Mouse (Mus musculus) C2C12 (cell line): ENCODE measurements around the gene Aurkb. TPM values are rescaled to one million over a fixed set of nuclear protein-coding genes. Genes with fewer than 3 reads are reported as not detected.

Experiments
- H3K27me3 ChIP-seq: one replicate; pipeline ENCODE4 v1.6.1; 2011; ENCODE audit not compliant: control insufficient read depth, insufficient read depth, insufficient read length
- H3K36me3 ChIP-seq: one replicate; pipeline ENCODE4 v1.6.1; 2011; ENCODE audit not compliant: control insufficient read depth, insufficient read depth
- H3K4me3 ChIP-seq: one replicate; pipeline ENCODE4 v1.5.1; 2011; ENCODE audit warnings: mild to moderate bottlenecking, control low read depth; ENCODE audit not compliant: poor library complexity, insufficient read depth, severe bottlenecking
- H3K79me2 ChIP-seq: one replicate; pipeline ENCODE4 v1.6.1; 2011; ENCODE audit not compliant: control insufficient read depth, insufficient read depth
- H3K79me3 ChIP-seq: one replicate; pipeline ENCODE4 v1.6.1; 2011; ENCODE audit warnings: low read depth, control low read depth
- H3ac ChIP-seq: one replicate; pipeline ENCODE3; 2011; ENCODE audit warnings: low read depth; ENCODE audit not compliant: control insufficient read depth, insufficient read length
- CEBPB ChIP-seq: IDR thresholded peaks from one replicate; pipeline ENCODE4 v1.6.1; 2011; ENCODE audit warnings: low read depth, mild to moderate bottlenecking, control low read depth, moderate library complexity
- CTCF ChIP-seq: IDR thresholded peaks from one replicate; pipeline ENCODE4 v1.5.1; 2011; ENCODE audit not compliant: control insufficient read depth, insufficient read depth, insufficient read length
- FOSL1 ChIP-seq: IDR thresholded peaks from one replicate; pipeline ENCODE4 v1.8.0; 2011; ENCODE audit warnings: mild to moderate bottlenecking, low read length; ENCODE audit not compliant: poor library complexity, insufficient read depth, severe bottlenecking
- MAX ChIP-seq: IDR thresholded peaks from one replicate; pipeline ENCODE4 v1.6.1; 2011; ENCODE audit warnings: mild to moderate bottlenecking, control low read depth
- MYOD1 ChIP-seq: IDR thresholded peaks from one replicate; pipeline ENCODE4 v1.6.1; 2011; ENCODE audit warnings: low read depth; ENCODE audit not compliant: control insufficient read depth, insufficient read length
- MYOG ChIP-seq: IDR thresholded peaks from one replicate; pipeline ENCODE4 v1.6.1; 2011; ENCODE audit not compliant: control insufficient read depth, insufficient read length; ENCODE audit errors: extremely low read depth
- USF1 ChIP-seq: IDR thresholded peaks from one replicate; pipeline ENCODE4 v1.6.1; 2011; ENCODE audit warnings: low read depth, mild to moderate bottlenecking, control low read depth, moderate library complexity
- polyA plus RNA-seq: library from polyadenylated mRNA; unstranded; fragments of >200 nt; fragmentation: generic; extraction: Trizol; gene quantifications from one replicate; pipeline ENCODE4 v1.2.1, GENCODE M21; 2012; ENCODE audit warnings: missing spikeins

Aurkb gene
- polyA plus RNA-seq, 1 experiment = 76.6 TPM

- Histone ChIP-seq H3K79me3 (no peaks in the 10 kb centered on the region), H3K79me2 (no peaks in the 10 kb centered on the region), H3K27me3 (no peaks in the 10 kb centered on the region), H3K36me3 (no peaks in the 10 kb centered on the region), H3ac (no peak overlapping the region), H3K4me3 (no peak overlapping the region)
- TF ChIP-seq MYOG (no peak), MYOD1 (no peak), CEBPB (no peak), MAX (no peak), FOSL1 (no peak), CTCF (no peak), USF1 (no peak)
Observed at GRCm38 (mm10) chr11:69077316-69077715, 31.9 kb downstream of the Aurkb start.

GRCm38 (mm10) chr11:69078041-69078440, 32.6 kb downstream of the Aurkb start:
- H3K79me2 ChIP-seq = no peaks in the 10 kb centered on the region

GRCm38 (mm10) chr11:69078805-69079438, 33.5 kb downstream of the Aurkb start:
- no peaks in the 10 kb centered on the region for H3K36me3 ChIP-seq
- no peak overlapping the region for H3K4me3 ChIP-seq
- TF ChIP-seq MAX (peak; percentile 66), FOSL1 (peak; percentile 36), USF1 (no peak), CTCF (no peak)
- H3ac ChIP-seq = no peak overlapping the region
- H3K79me3 ChIP-seq = no peaks in the 10 kb centered on the region
- H3K27me3 ChIP-seq = no peaks in the 10 kb centered on the region
- no peaks in the 10 kb centered on the region for H3K79me2 ChIP-seq

More at GRCm38 (mm10) chr11:69078041-69078440, 32.6 kb downstream of the Aurkb start:
- no peak overlapping the region for H3ac ChIP-seq
- H3K27me3 ChIP-seq = no peaks in the 10 kb centered on the region
- H3K79me3 ChIP-seq = no peaks in the 10 kb centered on the region
- H3K4me3 ChIP-seq = no peak overlapping the region
- TF ChIP-seq CTCF = no peak
- no peak for TF ChIP-seq FOSL1
- no peak for TF ChIP-seq MAX
- TF ChIP-seq MYOD1 = no peak
- no peak for TF ChIP-seq MYOG
- TF ChIP-seq CEBPB = no peak
- TF ChIP-seq USF1 = no peak
- no peaks in the 10 kb centered on the region for H3K36me3 ChIP-seq

GRCm38 (mm10) chr11:69080102-69080854, 34.8 kb downstream of the Aurkb start:
- H3K36me3 ChIP-seq = no peaks in the 10 kb centered on the region
- H3K79me3 ChIP-seq = no peaks in the 10 kb centered on the region
- no peaks in the 10 kb centered on the region for H3K27me3 ChIP-seq
- TF ChIP-seq USF1 (no peak), MYOG (no peak), CTCF (no peak), FOSL1 (no peak), MYOD1 (no peak), CEBPB (no peak), MAX (no peak)
- H3K4me3 ChIP-seq = no peak overlapping the region
- no peak overlapping the region for H3ac ChIP-seq
- H3K79me2 ChIP-seq = no peaks in the 10 kb centered on the region

- Histone ChIP-seq H3K4me3 (no peak overlapping the region), H3ac (no peak overlapping the region), H3K36me3 (no peaks in the 10 kb centered on the region), H3K79me3 (no peaks in the 10 kb centered on the region), H3K79me2 (no peaks in the 10 kb centered on the region), H3K27me3 (no peaks in the 10 kb centered on the region)
- TF ChIP-seq MAX (no peak), CTCF (no peak), MYOG (no peak), CEBPB (no peak), MYOD1 (no peak), FOSL1 (no peak), USF1 (no peak)
Observed at GRCm38 (mm10) chr11:69080855-69081222, 35.4 kb downstream of the Aurkb start.

DNA sequence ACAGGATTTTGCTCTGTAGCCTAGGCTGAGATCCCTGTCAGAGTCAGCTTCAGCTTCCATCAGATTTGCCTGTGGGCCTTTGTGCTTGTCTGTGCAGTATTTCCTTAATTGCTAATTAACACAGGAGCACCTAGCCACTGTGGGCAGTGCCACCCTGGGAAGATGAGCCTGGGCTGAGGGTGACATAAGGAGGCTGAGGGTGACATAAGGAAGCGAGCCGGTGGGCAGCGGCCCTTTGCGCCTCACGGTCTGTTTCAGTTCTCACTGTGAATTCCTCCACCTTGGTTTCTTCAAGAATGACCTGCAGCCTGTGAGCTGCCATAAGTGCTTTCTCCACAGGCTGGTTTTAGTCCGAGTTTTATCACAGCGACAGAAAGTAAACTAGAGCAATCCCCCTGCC, 36.2 kb downstream of the Aurkb start:
- no peaks in the 10 kb centered on the region for H3K36me3 ChIP-seq
- H3K27me3 ChIP-seq = no peaks in the 10 kb centered on the region
- no peaks in the 10 kb centered on the region for H3K79me3 ChIP-seq
- no peak overlapping the region for H3K4me3 ChIP-seq
- no peak overlapping the region for H3ac ChIP-seq
- TF ChIP-seq MYOD1 (no peak), USF1 (no peak), MYOG (no peak), FOSL1 (no peak), MAX (no peak), CTCF (no peak), CEBPB (no peak)
- no peaks in the 10 kb centered on the region for H3K79me2 ChIP-seq
